Mouse (Mus musculus) layer of hippocampus, adult 2 months (tissue): ENCODE results near the gene Cisd1. TPM values are rescaled to one million over a fixed set of nuclear protein-coding genes. Genes with fewer than 3 reads are reported as not detected.
"Not testable (repeated sequence)": the region's sequence is repeated elsewhere in the genome, so short reads cannot be mapped to it uniquely, and the experiment has no call there.

Experiments used
- DNase-seq, 2 experiments: peaks; one replicate each; pipeline ENCODE4 v3.0.0; 2022; ENCODE audit warnings: low spot score in 2 of 2
- H3K27ac ChIP-seq: fragments of 200-600 bp; 2 replicates; pipeline ENCODE4 v1.8.1; 2022
- H3K4me3 ChIP-seq: fragments of 200-600 bp; 2 replicates; pipeline ENCODE4 v1.8.1; 2022; ENCODE audit warnings: mild to moderate bottlenecking
- CTCF ChIP-seq: fragments of 200-600 bp; conservative IDR thresholded peaks from 2 replicates; pipeline ENCODE4 v1.8.1; 2022; ENCODE audit warnings: antibody characterized with exemption, mild to moderate bottlenecking, moderate library complexity
- long read RNA-seq, 2 experiments: library from polyadenylated mRNA; stranded (forward); transcript quantifications; one replicate each; pipeline ENCODE4 v2.0.0; 2021; ENCODE audit warnings: borderline mapping rate in 2 of 2
- total RNA-seq, 2 experiments: library from RNA; stranded (reverse); gene quantifications; 2 replicates each; pipeline ENCODE4 v1.2.3; 2021

Gene Cisd1
- 100 to 1,000 TPM; 121 to 136 TPM for total RNA-seq
- long read RNA-seq, experiment 1, transcript Cisd1-201 (3 exons, 1,084 nt), result major isoform, 121 of 131 reads
- long read RNA-seq, experiment 1, partial matches to known transcripts, result 3 of 131 reads
- long read RNA-seq, experiment 1, other reads (novel, unspliced or antisense), result 7 of 131 reads
- long read RNA-seq, experiment 2, transcript Cisd1-201 (3 exons, 1,084 nt), result major isoform, 180 of 192 reads
- long read RNA-seq, experiment 2, partial matches to known transcripts, result 2 of 192 reads
- long read RNA-seq, experiment 2, other reads (novel, unspliced or antisense), result 10 of 192 reads

- peak; percentile 94 to 95 for DNase-seq
- Histone ChIP-seq H3K27ac (peak within 1 kb of the TSS; percentile 97), H3K4me3 (peak within 1 kb of the TSS; percentile 99)
- no peak for TF ChIP-seq CTCF
These were observed at the start of gene Cisd1 for GRCm38 (mm10) chr10:71344579-71345143. Cisd1 (minus strand) TSS chr10:71344954.

- DNase-seq, result no peak
- H3K27ac ChIP-seq, result no peak overlapping the region
- TF ChIP-seq CTCF, result no peak
- H3K4me3 ChIP-seq, result no peak overlapping the region
These were observed 44.6 kb upstream of the Cisd1 start for GRCm38 (mm10) chr10:71389311-71389710.

DNA sequence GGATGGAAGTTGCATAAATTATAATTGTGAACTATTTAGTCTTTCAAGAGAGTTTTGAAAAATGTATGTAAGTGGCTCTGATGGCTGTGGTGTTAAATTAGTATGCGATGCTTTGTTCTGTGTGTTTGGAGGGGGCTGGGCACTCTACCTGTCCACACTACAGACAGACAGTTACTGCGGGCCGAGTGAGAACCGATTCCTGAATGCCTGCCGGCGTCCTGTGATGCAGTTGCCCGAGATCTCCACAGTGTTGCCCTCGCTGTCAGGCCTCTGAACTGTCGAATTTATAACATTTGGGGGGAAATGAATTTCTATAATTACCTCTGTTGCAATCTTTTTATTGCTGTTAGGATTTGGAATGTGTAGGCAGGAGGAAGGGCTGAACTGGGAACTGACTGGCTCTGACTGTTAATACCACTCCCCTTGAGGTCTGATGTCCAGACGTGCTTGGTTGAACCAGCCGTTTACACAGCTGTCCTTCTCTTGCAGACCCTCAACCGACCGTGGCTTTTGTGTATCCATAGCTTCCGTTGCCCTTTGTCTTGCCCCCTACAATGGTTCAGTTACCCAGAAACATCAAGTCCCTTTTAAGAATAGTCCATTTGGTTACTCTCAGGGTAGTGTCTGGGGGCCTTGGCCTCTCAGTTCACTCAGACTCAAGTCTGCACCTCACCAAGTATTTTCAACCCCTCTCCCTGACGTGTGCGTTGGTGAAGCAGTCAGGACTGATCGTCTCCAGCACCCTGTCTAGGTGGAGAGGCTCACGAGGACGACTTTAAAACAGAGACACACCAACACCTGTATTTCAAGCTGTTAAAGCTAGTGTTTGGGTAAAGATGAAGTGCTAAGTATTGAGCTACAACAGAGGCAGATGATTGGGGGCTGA, 39.6 kb upstream of the Cisd1 start:
- no peak for TF ChIP-seq CTCF
- Histone ChIP-seq H3K27ac (no peak overlapping the region), H3K4me3 (no peak overlapping the region)
- DNase-seq, result no peak

GRCm38 (mm10) chr10:71383552-71383924, 38.8 kb upstream of the Cisd1 start:
- H3K4me3 ChIP-seq, H3K27ac ChIP-seq, DNase-seq: not testable (repeated sequence)

GRCm38 (mm10) chr10:71382858-71383551, 38.3 kb upstream of the Cisd1 start:
- DNase-seq, result no peak
- Histone ChIP-seq H3K27ac (no peak overlapping the region), H3K4me3 (no peak overlapping the region)
- no peak for TF ChIP-seq CTCF

DNA sequence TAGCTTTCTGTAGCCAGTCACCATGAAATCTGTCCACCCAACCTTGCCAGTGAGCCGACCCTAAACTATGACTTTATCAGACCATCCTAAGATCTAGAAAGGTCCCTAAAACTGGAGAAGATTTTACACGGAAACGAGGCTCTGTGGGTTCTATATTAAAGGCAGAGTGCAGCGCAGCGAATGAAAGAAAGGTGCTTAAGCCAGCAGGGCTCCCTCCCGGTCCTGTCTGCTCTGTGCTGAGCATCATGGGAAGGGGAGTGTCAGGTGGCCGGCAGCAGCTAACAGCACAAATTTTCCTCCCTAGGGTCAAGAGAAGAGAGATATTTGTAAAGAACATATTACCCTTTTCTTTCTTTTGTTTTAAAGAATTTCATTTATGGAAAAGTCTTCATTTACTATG, 37.4 kb upstream of the Cisd1 start:
- no peak overlapping the region for H3K4me3 ChIP-seq
- TF ChIP-seq CTCF, result no peak

GRCm38 (mm10) chr10:71381471-71382033, 36.8 kb upstream of the Cisd1 start:
- Histone ChIP-seq H3K27ac (no peak overlapping the region), H3K4me3 (no peak overlapping the region)
- DNase-seq, result no peak
- no peak for TF ChIP-seq CTCF

More for the DNA sequence above, 37.4 kb upstream of the Cisd1 start:
- no peak overlapping the region for H3K27ac ChIP-seq
- no peak for DNase-seq

GRCm38 (mm10) chr10:71380406-71380805, 35.7 kb upstream of the Cisd1 start:
- DNase-seq, result no peak
- no peak for TF ChIP-seq CTCF
- Histone ChIP-seq H3K4me3 (no peak overlapping the region), H3K27ac (no peak overlapping the region)

DNA sequence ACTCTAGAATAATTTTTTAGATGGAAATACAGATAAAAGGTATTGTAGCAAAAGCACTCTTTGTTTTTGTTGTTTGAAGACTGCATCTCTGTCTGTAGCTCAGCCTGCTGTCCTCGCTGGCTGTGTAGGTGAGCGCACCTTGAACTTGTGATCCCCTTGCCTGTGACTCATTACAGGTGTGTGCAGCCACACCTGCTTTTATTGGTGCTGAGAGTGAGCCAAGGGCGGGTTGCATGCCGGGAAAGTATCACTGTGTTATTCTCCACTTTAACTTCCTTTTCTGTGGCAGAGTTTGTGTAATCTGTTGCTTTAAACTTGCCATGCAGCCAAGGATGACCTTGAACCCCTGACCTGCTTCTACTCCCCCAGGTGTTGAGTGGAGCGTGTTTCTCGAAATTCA, 31.3 kb upstream of the Cisd1 start:
- H3K27ac ChIP-seq, result no peak overlapping the region
- TF ChIP-seq CTCF, result no peak
- no peak overlapping the region for H3K4me3 ChIP-seq
- no peak for DNase-seq

- no peak overlapping the region for H3K27ac ChIP-seq
- peak in 1 of 2 experiments; percentile 57 for DNase-seq
- no peak for TF ChIP-seq CTCF
- H3K4me3 ChIP-seq, result no peak overlapping the region
These were observed 29.0 kb upstream of the Cisd1 start for GRCm38 (mm10) chr10:71373706-71374105.

GRCm38 (mm10) chr10:71371881-71372280, 27.1 kb upstream of the Cisd1 start:
- Histone ChIP-seq H3K4me3 (no peak overlapping the region), H3K27ac (no peak overlapping the region)
- DNase-seq, result peak in 1 of 2 experiments; percentile 19
- no peak for TF ChIP-seq CTCF

- DNase-seq, result no peak
- TF ChIP-seq CTCF, result no peak
- Histone ChIP-seq H3K4me3 (no peak overlapping the region), H3K27ac (no peak overlapping the region)
These were observed 24.7 kb upstream of the Cisd1 start for GRCm38 (mm10) chr10:71369466-71369865.
